Mouse (Mus musculus): ENCODE data around the gene Dcdc2b.
A peak's percentile ranks its signal among the peaks of the same experiment; 100 is the strongest.

The Dcdc2b gene

DNA sequence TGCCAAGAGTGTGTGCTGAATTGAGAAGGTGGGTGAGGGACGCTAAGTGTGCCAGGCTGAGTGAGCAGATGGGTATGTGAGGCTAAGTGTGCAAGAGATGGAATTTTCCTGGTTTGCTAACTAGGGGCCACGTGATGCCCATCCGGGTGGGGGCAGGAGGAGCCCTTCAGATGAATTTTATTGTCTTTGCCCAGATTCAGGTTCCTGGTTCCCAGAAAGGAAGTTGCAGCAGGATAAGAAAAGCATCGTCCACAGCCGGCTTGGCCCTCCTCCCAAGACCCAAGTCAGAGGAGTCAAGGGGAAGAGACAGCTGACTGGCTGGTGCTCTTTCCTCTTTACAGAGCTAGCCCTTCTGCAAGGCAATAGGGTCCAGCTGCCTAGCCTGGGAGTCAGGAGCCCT, 35.6 kb downstream of the Dcdc2b start, which contains the start of gene Fam167b:
Fam167b (minus strand) TSS at position 84 of the 400 bp plus-strand sequence.
- DNase-seq (ENCODE audit: low spot score): no peak

DNA sequence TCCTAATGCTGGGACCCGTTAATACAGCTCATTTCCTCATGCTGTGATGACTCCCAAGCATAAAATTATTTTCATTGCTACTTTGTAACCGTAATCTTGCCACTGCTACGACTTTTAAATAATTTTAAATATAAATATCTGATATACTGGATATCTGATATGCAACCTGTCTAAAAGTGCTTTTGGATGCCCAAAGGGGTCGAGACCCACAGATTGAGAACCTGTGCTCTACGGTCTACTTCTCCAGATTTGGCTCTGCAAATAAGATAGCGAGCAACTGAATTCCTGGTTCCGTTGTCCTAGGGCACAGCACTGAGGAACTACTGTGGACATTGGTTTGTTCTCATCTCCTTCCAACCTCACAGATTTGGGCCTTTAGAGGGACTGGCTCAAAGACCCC, 36.4 kb downstream of the Dcdc2b start:
- DNase-seq (ENCODE audit: low spot score): no peak

DNA sequence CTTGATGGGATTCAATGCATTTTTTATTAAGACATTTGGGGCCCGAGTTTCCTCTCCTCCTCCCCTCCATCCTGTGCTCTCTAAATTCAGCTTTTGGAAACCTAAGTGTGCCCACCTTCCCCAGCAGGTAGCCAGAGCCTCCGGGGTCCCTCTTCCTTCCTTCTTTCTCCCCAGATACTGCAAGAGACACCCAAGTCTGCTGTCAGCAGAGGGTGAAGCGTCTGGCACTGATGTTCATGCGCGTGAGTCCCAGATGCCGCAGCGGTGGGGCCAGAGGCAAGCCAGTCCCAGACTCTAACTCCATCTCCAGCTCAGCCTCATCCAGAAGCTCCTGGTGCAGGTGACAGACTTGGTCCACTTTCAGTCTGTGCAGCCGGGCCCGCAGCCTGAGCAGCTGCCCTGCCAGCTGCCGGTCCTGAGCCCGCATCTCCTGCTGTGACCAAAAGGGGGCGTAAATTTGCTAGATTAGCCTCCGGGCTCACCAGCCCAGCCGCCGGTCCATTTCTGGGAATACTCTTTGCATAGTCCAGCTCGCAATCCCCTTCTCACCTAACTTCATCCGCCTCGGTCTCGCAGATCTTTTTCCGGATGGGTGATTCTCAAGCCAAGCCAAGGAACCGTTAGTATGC, 37.1 kb downstream of the Dcdc2b start:
- peak; percentile 48 for DNase-seq (ENCODE audit: low spot score)

DNA sequence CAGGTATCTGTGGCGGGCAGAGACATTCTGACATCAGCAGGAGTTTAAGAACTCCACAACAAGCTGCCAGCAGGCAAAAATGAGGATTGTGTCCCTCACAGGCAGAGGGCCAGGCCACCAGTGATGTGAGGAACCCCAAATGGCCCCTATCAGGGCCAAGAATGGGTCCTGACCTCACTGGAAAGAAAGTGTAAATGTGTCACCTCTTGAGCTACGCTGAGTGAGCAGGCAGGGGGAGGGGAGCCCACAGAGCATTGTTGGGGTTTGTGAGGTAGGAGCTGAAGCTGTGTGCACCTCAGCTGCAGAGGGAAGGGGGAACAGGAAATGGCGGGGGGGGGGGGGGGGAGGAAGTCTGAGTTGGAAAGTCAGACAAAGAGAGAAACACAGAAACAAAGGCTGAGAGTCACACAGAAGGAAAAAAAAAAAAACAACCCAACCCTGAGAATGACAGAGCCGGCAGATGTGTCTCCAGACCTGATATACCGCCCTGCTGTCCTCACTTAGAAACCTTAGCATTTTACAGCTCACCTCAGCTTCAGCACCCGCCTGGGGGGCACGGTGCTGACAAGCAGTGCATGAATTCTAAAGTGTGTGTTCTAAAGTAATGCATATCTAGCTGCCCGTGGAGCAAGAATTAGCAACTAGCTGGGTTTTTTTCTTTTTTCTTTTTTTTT, 38.7 kb downstream of the Dcdc2b start:
- DNase-seq (ENCODE audit: low spot score): no peak

DNA sequence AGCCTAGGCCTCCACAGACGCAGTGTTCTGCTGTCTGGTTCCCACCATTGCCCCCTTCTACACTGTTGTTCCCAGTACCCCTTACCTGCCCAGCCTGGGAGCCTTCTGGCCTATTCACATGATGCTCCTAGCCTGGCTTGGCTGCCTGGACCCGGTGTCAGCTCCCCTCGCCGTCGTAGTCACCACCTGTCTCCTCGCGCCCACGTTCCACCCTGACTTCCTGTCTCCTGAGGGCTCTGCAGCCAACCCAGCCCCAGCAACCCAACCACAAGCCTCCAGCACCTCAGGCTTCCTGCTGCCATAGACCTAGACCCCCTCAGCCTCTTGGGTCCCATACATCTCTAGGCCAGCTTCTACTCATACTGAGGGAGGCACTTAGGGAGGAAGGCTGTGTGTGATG, 40.6 kb downstream of the Dcdc2b start, which contains the start of gene Lck:
Lck (minus strand) TSS at position 212 of the 400 bp plus-strand sequence.
- no peak for DNase-seq (ENCODE audit: low spot score)

DNA sequence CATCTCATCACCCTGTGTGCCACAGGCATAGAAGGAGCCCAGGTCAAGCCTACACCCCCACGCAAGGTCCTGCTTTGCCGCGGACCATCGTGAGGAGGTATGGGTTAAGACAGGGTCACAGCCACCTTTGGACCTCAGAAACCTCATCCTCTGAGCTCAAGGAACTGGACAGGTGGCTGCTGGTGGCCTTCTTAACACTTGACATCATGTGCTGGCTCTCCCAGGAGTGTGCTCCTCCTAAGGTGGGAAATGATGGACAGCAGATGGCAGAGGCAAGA, 41.0 kb downstream of the Dcdc2b start:
- no peak for DNase-seq (ENCODE audit: low spot score)

DNA sequence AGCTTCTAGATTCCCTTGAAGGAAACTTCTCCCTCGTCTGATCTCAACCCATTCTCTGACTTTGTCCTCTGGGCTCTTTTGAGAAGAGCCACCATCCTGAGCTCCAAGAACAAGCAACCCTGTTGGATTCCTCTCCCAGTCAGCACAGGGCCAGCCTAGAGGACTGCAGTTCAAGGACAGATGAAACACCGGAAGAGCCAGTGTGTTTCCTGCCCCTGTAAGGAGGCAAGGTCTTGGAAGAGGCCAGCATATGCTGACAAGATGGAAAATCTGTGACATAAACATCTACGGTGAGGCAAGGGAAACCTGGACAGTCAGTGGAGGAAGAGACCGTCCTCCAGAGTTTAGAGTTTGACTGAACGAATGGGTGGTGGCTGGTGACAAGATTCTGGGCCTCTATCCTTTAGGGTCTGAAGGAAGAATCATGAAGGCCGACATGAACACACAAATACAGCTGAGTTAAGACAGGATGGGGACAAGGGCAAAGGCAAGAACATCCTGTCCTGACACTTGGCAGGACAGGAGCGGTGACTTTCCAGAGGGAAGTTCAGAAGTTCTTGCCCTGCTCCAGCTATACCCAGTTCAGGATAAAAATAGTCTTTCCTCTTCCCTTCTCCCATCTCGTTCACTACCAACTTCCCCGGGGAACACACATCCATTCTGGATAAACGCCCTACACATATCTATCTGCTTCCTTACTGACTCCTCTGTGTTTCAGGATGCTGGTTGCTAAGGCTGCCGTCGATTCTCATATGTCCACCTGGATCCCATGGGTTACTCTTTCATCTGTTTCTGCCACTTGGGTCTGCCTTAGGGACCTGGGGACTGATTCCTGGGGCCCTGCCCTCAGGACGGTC, 41.6 kb downstream of the Dcdc2b start:
- no peak for DNase-seq (ENCODE audit: low spot score)

DNA sequence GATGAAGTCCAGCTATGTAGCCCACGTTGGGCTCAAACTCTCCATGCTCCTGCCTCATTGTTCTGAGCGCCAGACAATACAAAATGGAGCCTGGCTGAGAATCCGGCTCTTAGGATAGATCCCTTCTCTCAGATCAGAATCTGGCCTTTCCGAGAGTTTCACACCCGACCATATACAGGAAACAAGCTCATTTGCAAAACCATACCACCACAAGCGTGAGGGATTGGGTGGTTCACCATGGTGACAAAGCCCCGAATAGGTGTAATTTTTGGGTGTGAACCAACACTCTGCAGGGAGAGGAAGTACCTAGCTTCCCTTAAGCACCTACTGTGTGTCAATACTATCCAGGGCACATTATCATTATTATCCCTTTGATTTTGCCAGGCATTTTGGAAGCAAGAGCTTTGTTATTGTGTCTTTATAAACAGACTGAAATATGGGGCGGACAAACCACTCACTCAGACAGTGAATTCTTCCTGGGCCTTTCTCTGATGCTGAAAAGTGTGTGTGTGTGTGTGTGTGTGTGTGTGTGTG, 42.4 kb downstream of the Dcdc2b start:
- no peak for DNase-seq (ENCODE audit: low spot score)

DNA sequence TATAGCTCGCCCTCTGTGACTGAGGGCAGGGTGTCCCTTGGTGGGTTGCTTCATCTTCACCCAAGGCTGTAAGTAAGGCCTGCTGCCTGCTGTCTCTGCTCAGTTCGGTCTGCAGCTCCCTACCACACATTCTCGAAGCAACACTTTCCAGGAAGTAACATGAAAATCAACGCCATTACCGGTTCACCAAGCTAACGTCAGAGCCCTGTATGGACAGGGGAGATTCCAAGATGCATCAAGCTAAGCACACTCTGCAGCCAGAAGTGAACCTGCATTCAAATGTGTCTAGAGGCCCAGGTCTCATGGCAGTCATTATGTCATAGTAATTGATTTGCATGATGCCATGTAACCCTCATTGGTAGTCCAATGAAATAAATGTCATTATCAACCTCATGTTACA, 44.0 kb downstream of the Dcdc2b start:
- no peak for DNase-seq (ENCODE audit: low spot score)

DNA sequence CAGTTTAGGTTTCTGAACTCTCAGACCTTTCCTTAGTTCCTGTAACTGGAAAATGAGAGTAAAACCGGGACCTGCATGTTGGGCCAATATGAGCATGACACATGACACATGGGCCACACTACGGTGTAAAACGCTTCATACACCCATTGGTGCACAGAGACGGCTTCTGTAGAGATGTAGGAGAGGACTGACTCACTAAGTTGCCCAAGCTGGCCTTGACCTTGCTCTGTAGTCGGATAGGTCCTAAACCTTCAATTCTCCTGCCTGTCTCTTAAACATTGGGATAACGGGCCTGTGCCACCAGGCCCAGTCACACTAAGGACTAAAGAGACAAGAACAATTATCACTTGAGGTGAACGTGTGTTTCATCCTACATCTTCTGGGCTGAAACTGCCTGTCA, 45.7 kb downstream of the Dcdc2b start:
- no peak for DNase-seq (ENCODE audit: low spot score)

DNA sequence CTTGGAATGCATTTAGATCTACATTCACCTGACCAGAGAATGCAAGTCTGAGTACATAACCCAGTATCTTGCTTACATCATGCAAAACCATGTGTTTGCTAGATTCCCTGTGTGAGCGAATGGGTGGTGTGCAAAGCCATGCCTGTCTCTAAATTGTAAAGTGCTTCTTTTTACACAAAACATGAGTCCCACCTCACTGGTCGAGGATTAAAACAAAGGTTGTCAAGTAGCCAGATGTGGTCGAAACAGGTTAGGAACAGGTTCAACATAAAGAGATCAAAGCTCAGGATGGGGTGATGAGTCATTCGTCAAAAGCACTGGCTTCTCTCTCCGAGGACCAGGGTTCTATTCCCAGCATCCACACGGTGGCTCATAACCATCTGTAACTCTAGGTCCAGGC, 48.9 kb downstream of the Dcdc2b start:
- no peak for DNase-seq (ENCODE audit: low spot score)

DNA sequence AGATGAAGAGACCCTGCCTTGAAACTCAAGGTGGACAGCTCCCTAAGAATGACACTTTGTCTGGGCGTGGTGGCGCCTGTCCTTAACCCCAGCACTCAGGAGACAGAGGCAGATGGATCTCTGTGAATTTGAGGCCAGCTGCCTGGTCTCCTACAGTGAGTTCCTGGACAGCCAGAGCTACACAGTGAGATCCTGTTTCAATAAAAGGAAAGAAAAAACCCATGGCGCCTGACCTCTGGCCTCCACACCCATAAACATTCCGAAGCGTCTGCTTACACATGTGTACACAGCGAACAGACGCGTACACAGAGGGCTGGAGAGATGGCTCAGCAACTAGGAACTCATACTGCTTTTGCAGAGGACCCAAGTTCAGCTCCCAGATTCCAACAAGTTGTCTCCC, 50.3 kb downstream of the Dcdc2b start:
- no peak for DNase-seq (ENCODE audit: low spot score)

DNA sequence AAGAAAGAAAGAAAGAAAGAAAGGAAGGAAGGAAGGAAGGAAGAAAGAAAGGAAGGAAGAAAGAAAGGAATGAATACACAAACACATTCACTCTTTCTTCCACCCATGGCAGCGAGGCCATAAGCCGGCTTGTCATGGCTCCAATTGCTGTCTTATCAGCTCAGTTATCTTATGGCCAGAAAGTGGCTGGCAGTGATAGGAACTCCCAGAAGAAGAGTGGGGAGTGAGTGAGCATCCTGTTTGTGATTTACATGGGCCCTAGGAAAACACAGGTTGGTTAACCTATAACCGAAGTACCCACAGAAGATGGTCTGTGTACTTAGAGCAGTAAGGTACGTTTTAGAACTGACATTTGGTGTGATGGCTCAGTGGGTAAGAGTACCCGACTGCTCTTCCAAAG, 52.9 kb downstream of the Dcdc2b start:
- DNase-seq (ENCODE audit: low spot score): no peak

Measured in ovary, postnatal 10 days (tissue).